Mouse (Mus musculus): Measurements from ENCODE around the gene Dlx2.

- TF ChIP-seq CTCF (IDR thresholded peaks at IDR 0.05; ENCODE audit: insufficient read depth, low read length) (no peak), POLR2A (IDR thresholded peaks at IDR 0.05; ENCODE audit: borderline replicate concordance, extremely low read depth, low read depth, low read length) (no peak)
Measured at GRCm38 (mm10) chr2:71494971-71495370, 51.6 kb downstream of the Dlx2 start.

All from lung, adult 2 months (tissue).